Mouse (Mus musculus) ES-Bruce4 (cell line): Measurements from ENCODE around the gene Rnf8.

Experiments used
- CTCF ChIP-seq: IDR thresholded peaks from one replicate; pipeline ENCODE4 v1.8.1; 2011; ENCODE audit warnings: low read depth, low read length
- EP300 ChIP-seq: IDR thresholded peaks from 2 replicates; pipeline ENCODE4 v1.6.1; 2011; ENCODE audit warnings: low read depth, low read length; ENCODE audit not compliant: insufficient read depth

- no peak for TF ChIP-seq EP300
- TF ChIP-seq CTCF: no peak
Measured at GRCm38 (mm10) chr17:29692827-29693226, 78.2 kb downstream of the Rnf8 start.
